Mouse (Mus musculus): ENCODE measurements around the gene Ppp4r3b. TPM values are rescaled to one million over a fixed set of nuclear protein-coding genes. Genes with fewer than 3 reads are reported as not detected.

The Ppp4r3b gene
- polyA plus RNA-seq (2017; shearing (Covaris generic)) = 100 to 1,000 TPM; 148 to 170 TPM

DNA sequence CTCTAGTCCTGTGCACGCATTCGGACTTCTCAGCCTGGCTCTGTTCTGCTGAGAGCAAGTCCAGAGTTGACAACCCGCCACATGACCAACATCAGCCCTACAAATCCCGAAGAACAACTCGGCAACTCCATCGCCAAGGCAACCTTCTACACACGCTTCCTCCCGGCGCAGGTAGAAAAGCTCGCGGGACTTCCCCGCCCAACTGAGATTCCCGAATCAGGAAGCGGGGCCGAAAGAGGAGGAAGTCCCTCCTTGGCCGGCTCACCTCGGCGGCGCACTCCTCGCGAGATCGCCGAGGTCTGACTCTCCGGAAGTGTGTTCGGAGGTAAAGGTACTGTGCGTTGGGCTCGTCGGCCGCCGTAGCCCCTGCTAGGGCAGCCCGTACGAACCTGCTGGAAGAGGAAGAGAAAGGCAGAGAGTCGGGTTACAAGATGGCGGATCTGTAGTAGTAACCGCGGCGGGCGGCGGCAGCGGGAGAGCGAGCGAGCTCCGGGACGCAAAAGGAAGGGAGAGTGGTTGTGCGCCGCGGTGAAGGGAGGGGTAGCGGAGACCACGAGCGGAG lies at the start of gene Ppp4r3b:
TSS of gene Ppp4r3b (plus strand) at position 328 of the 562 bp plus-strand sequence.

DNA sequence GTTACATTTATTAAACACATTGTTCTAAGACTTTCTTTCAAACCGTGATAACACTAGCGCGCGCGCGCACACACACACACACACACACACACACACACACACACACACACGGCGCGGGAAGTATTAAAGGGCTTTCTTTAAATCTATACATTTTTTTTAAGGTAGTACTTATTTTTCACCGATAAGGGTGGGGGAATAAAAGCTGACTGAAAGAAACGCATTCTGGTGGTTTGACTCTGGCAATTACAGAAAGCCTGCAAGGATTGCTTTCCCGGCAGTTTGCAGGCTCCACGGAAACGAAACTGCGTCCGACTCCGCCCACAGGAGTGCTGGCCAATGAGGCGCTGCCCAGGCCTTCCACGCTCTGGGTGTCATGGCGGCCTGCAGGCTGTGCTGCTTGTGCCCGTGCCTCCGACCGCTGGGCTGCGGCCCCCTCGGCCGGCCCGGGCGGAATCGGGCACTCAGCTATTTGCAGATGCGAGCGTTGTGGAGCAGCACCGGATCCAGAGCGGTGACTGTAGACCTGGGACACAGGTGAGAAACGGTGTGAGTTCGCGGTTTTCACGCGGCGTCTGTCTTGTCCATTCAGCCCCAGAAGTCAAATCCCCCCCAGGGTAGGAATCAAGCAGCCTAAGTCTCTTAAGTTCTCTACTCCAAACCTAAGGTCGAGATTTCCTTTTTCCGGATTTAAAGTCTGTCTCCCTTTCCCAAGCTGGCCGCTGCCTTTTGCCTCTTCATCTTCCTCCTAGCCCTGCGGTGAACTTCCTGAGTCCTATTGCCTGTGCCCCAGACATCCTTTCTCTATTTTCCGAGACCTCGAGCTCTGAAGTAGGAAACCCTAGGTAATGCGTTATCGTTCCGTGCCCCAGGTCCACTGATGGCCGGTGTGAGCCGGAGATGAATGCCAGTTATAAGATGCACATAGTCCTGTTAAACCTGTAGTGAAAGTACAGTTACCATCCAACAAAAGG lies 42.0 kb upstream of the Ppp4r3b start, which contains the start of gene Pnpt1:
TSS of gene Pnpt1 (plus strand) at position 360 of the 971 bp plus-strand sequence.

DNA sequence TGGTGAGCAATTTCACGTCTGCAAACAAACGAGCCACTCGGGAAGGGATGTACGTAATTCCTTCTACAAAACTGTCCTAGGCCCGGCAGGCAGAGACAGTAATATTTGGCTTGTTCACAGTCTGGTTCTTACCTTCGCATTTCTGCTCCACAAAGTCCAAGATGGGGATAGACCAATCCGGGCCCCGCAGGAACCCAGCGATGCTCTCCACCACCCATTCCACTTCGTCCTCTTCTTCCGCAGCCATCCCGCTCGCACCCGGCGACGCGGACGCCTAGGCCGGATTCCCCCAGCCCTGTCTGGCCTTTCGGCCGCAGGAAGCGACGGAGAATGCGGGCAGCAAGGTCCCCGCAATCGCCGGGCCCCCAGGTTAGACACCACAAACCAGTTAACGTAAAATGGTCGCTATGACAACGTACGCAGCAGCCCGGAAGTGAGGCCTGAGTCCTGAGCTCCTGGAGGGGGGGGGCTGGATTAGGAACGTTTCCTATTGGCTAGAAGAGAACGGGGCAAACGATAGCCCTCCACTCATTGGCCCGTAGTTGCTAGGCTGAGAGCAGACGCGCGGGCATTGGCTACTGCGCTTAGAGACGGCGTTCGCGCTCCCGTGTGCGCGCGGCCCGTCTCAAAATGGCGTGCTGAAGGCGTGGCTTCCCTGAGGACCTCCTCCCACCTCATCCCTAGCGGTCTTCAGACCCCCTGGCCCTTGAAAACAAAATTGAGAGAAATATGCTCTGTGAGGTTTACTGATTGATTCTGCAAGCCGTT lies 74.4 kb downstream of the Ppp4r3b start, which contains the start of gene Cfap36:
TSS of gene Cfap36 (minus strand) at position 527 of the 768 bp plus-strand sequence.

Other genes starting within 250 kb of the Ppp4r3b start
- gene Pnpt1, start 42.1 kb upstream of the Ppp4r3b start, polyA plus RNA-seq (2017; shearing (Covaris generic)) = 10 to 100 TPM; 30.3 to 36.7 TPM
- 10 to 100 TPM; 31.6 to 37.9 TPM for gene Cfap36, start 74.5 kb downstream of the Ppp4r3b start, polyA plus RNA-seq (2017; shearing (Covaris generic))
- gene Ccdc88a, start 200.8 kb downstream of the Ppp4r3b start, polyA plus RNA-seq (2017; shearing (Covaris generic)) = 1 to 10 TPM in 1 of 2 experiments, under 1 TPM in 1; 0.74 to 6.8 TPM

Measured in activated CD4-positive, CD25-positive, alpha-beta regulatory T cell (primary cell).